Mouse (Mus musculus): ENCODE data around the gene Tac2. TPM values are rescaled to one million over a fixed set of nuclear protein-coding genes. Genes with fewer than 3 reads are reported as not detected.
"Not testable (repeated sequence)": the region's sequence is repeated elsewhere in the genome, so short reads cannot be mapped to it uniquely, and the experiment has no call there.

Gene Tac2
- polyA plus RNA-seq, 2 experiments = 0.44 to 15.2 TPM

DNA sequence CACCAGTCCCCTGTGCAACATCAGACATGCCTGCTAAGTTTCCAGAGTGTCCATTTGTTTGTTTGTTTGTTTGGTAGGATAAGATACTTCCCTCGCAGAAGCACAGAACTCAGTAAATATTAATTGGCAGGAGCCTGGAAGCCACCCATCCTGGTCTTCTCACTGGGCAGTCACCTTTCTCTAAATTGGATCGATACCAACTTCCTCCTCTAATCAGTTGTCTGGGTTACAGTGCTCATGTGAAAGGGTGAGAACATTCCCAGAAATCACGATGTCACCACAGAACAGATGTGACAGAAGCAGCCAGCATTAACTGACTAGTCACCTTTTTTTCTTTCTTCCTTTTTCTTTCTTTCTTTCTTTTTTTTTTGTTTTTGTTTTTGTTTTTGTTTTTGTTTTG lies 31.0 kb downstream of the Tac2 start:
- ATAC-seq (ENCODE audit: low FRiP score, low read depth) = no peak
- Histone ChIP-seq H3K4me3 (replicated peaks; ENCODE audit: low read length) (no peak overlapping the region), H3K4me2 (replicated peaks; ENCODE audit: low read depth, low read length, severe bottlenecking) (no peak overlapping the region), H3K4me1 (ENCODE audit: control insufficient read depth, insufficient read depth, low read length) (no peaks in the 10 kb centered on the region; the same call in 1 of the 2 replicates), H3K9me3 (ENCODE audit: control insufficient read depth, low read length) (no peaks in the 10 kb centered on the region), H3K9ac (ENCODE audit: low read depth, low read length, severe bottlenecking) (no peak overlapping the region), H3K27me3 (ENCODE audit: control insufficient read depth, insufficient read depth, low read length) (no peaks in the 10 kb centered on the region), H3K36me3 (ENCODE audit: control insufficient read depth, insufficient read depth, low read length) (no peaks in the 10 kb centered on the region), H3K27ac (replicated peaks; ENCODE audit: low read depth, low read length) (no peak overlapping the region)
- no peak for TF ChIP-seq POLR2A (IDR thresholded peaks at IDR 0.05; ENCODE audit: borderline replicate concordance, extremely low read depth, insufficient read depth, insufficient read length)
- WGBS = 76% methylated on average over 3 of the region's 3 CpGs
- DNase-seq (ENCODE audit: low spot score) = no peak

DNA sequence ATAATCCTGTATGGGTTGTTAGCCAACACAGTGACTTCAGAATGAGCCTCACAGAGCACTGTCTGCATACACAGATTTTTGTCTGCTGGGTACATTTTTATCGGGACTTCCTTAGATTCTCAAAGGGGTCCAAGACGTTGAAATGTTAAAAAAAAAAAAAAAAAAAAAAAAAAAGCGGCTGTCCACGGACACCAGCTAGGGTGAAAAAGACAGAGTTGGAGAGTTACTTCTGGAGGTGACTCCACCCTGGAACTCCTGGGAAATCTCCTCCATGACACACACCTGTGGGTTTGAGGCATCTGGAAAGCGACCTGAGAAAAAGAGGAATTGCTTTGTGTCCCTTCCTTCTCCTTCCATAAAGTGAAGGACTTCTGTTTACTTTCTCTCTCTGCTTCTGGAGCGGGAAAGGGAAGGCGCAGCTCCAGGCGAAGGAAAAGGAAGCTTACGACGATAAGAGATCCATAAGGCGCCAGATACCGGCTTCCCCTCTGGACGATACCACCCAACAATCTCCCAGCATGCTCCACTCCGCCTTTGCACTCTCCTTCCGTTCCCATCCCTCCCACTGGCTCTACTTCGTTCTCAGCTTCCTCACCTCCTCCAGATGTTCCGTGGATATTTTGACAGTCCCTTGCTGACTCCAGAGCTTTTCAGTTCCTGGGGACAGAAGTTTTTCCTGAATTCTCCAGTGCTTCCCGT lies 31.6 kb downstream of the Tac2 start:
- H3K36me3 ChIP-seq (ENCODE audit: control insufficient read depth, insufficient read depth, low read length) = no peaks in the 10 kb centered on the region
- peak overlapping the region; percentile 20 for H3K4me2 ChIP-seq (replicated peaks; ENCODE audit: low read depth, low read length, severe bottlenecking)
- H3K9me3 ChIP-seq (ENCODE audit: control insufficient read depth, low read length) = no peaks in the 10 kb centered on the region
- WGBS = 46% methylated on average over 17 of the region's 18 CpGs
- H3K4me3 ChIP-seq (replicated peaks; ENCODE audit: low read length) = no peak overlapping the region
- ATAC-seq (ENCODE audit: low FRiP score, low read depth) = no peak
- no peak overlapping the region for H3K27ac ChIP-seq (replicated peaks; ENCODE audit: low read depth, low read length)
- no peak for TF ChIP-seq POLR2A (IDR thresholded peaks at IDR 0.05; ENCODE audit: borderline replicate concordance, extremely low read depth, insufficient read depth, insufficient read length)
- DNase-seq (ENCODE audit: low spot score) = no peak
- H3K9ac ChIP-seq (ENCODE audit: low read depth, low read length, severe bottlenecking) = no peak overlapping the region
- H3K4me1 ChIP-seq (ENCODE audit: control insufficient read depth, insufficient read depth, low read length) = no peaks in the 10 kb centered on the region; the same call in 1 of the 2 replicates
- H3K27me3 ChIP-seq (ENCODE audit: control insufficient read depth, insufficient read depth, low read length) = no peaks in the 10 kb centered on the region

DNA sequence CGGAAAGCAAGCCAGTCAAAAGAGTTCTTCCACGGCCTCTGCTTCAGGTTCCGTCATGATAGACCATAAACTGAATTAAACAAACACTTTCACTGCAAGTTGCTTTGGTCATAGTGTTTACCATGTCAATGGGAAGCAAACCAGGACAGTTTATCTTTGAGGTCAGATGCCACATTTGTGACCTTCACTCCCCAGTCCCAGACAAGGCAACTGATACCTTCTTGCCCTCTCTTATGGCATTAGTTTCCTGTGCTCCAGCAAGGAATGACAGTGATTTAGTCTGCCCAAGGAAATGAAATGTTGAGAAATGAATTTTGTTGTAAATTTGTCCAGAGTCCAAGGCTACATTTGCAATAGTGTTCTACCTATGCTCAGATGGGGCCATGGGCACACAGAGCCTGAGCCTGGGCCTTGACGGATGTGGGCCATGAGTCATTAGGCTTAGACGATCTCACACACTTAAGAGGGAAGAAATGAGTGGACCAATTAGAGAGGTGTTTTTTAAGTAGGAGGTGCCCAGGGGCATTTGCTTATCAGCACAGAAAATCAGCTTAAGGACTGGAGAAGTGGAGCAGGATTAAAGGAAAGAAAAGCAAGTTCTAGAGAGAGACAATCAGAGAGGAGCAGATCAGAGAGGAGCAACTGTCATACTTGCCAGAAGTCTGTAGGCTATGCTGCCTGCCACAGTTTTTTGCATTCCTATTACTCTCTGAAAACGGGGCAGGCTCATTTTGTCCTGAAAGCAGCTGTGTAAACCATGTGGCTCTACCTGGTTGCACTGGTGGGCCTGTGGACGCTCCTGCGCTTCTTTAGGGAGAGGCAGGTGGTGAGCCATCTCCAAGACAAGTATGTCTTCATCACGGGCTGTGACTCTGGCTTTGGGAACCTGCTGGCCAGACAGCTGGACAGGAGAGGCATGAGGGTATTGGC lies 35.2 kb downstream of the Tac2 start, which contains the start of the genes Rdh1 and Rdh16f1:
Rdh1 (plus strand) TSS at position 541 of the 930 bp plus-strand sequence.
Rdh16f1 (plus strand) TSS at position 607 of the 930 bp plus-strand sequence.
- no peaks in the 10 kb centered on the region for H3K36me3 ChIP-seq (ENCODE audit: control insufficient read depth, insufficient read depth, low read length)
- H3K9ac ChIP-seq (ENCODE audit: low read depth, low read length, severe bottlenecking) = no peak within 1 kb of the TSS
- 50% methylated on average over 9 of the region's 9 CpGs for WGBS
- ATAC-seq (ENCODE audit: low FRiP score, low read depth) (no peak), DNase-seq (ENCODE audit: low spot score) (no peak)
- TF ChIP-seq POLR2A (IDR thresholded peaks at IDR 0.05; ENCODE audit: borderline replicate concordance, extremely low read depth, insufficient read depth, insufficient read length) = no peak
- no peak within 1 kb of the TSS for H3K27ac ChIP-seq (replicated peaks; ENCODE audit: low read depth, low read length)
- no peaks in the 10 kb centered on the region for H3K9me3 ChIP-seq (ENCODE audit: control insufficient read depth, low read length)
- no peaks in the 10 kb centered on the region for H3K27me3 ChIP-seq (ENCODE audit: control insufficient read depth, insufficient read depth, low read length)
- no peak within 1 kb of the TSS for H3K4me2 ChIP-seq (replicated peaks; ENCODE audit: low read depth, low read length, severe bottlenecking)
- H3K4me3 ChIP-seq (replicated peaks; ENCODE audit: low read length) = no peak within 1 kb of the TSS
- H3K4me1 ChIP-seq (ENCODE audit: control insufficient read depth, insufficient read depth, low read length) = no peaks in the 10 kb centered on the region; the same call in 1 of the 2 replicates

DNA sequence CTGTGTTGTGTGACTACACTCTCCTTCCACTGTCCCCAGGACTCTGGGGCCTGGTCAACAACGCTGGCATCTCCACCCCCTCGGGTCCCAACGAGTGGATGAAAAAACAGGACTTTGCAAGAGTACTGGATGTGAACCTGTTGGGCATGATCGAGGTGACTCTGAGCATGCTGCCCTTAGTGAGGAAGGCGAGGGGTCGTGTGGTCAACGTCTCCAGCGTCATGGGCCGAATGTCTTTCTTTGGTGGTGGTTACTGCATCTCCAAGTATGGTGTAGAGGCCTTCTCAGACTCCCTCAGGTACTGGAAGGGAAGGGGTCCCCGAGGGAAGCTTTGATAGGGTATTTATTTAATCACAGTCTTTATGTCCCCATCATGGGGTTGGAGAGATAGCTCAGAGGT lies 38.6 kb downstream of the Tac2 start:
- not testable (repeated sequence) for H3K4me3 ChIP-seq (replicated peaks; ENCODE audit: low read length); H3K4me2 ChIP-seq (replicated peaks; ENCODE audit: low read depth, low read length, severe bottlenecking); H3K9ac ChIP-seq (ENCODE audit: low read depth, low read length, severe bottlenecking); ATAC-seq (ENCODE audit: low FRiP score, low read depth); DNase-seq (ENCODE audit: low spot score); H3K27ac ChIP-seq (replicated peaks; ENCODE audit: low read depth, low read length); H3K9me3 ChIP-seq (ENCODE audit: control insufficient read depth, low read length); H3K4me1 ChIP-seq (ENCODE audit: control insufficient read depth, insufficient read depth, low read length); H3K27me3 ChIP-seq (ENCODE audit: control insufficient read depth, insufficient read depth, low read length); H3K36me3 ChIP-seq (ENCODE audit: control insufficient read depth, insufficient read depth, low read length)
- 88% methylated on average over 10 of the region's 10 CpGs for WGBS

DNA sequence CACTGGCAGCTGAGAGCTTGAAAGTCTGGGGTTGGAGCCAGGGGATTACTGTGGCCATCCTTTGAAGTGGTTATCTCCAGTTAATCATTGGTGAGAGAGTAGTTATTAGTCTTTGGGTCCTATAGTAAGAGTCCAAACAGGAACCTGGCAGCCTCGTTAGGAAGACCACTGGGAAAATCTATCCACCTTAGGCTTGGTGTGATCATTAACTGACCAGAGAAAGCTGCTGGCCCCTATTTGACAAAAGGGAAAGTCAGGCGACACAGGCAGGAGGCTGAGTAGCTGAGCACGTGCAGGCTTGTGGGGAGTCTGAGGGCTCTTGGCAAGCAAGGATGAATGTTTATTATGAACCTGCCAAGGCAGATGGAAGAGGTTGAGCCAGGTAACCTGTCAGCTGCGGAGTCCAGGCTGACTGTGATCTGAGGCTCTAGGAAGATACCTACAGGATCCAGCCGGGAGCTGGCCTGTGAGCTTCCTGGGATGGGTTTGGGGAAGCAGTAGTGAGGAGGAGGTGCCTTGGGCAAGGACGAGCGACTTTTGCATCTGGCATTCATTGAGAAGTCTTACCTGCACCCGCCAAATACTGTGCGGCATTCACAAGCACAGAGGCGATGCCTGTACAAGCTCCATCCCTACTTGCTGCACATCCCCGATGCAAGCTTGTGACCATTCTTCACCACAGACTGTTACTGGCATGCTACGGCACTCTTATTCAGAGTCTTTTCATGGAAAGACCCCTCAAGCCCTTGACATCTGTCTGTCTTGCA lies 39.8 kb downstream of the Tac2 start:
- ATAC-seq (ENCODE audit: low FRiP score, low read depth) = no peak
- H3K27ac ChIP-seq (replicated peaks; ENCODE audit: low read depth, low read length) = no peak overlapping the region
- no peak overlapping the region for H3K4me2 ChIP-seq (replicated peaks; ENCODE audit: low read depth, low read length, severe bottlenecking)
- no peaks in the 10 kb centered on the region for H3K4me1 ChIP-seq (ENCODE audit: control insufficient read depth, insufficient read depth, low read length)
- TF ChIP-seq POLR2A (IDR thresholded peaks at IDR 0.05; ENCODE audit: borderline replicate concordance, extremely low read depth, insufficient read depth, insufficient read length) = no peak
- H3K4me3 ChIP-seq (replicated peaks; ENCODE audit: low read length) = no peak overlapping the region
- H3K9me3 ChIP-seq (ENCODE audit: control insufficient read depth, low read length) = no peaks in the 10 kb centered on the region
- H3K36me3 ChIP-seq (ENCODE audit: control insufficient read depth, insufficient read depth, low read length) = no peaks in the 10 kb centered on the region
- DNase-seq (ENCODE audit: low spot score) = no peak
- no peak overlapping the region for H3K9ac ChIP-seq (ENCODE audit: low read depth, low read length, severe bottlenecking)
- WGBS = 61% methylated on average over 12 of the region's 12 CpGs
- no peaks in the 10 kb centered on the region for H3K27me3 ChIP-seq (ENCODE audit: control insufficient read depth, insufficient read depth, low read length)
